Mouse (Mus musculus): ENCODE results near the gene Acsf3. TPM values are rescaled to one million over a fixed set of nuclear protein-coding genes. Genes with fewer than 3 reads are reported as not detected.

Gene Acsf3
- total and polyA plus RNA-seq, 2 experiments from 2014 or later = 19.9 to 20.6 TPM

GRCm38 (mm10) chr8:122779255-122779654 is 4.0 kb downstream of the Acsf3 start:
- TF ChIP-seq CTCF (IDR thresholded peaks at IDR 0.05; ENCODE audit: low read depth) = no peak
- DNase-seq (ENCODE audit: low spot score) = no peak
- no peak overlapping the region for H3K4me2 ChIP-seq (ENCODE audit: low read depth, low read length)
- no peaks in the 10 kb centered on the region for H3K9me3 ChIP-seq (ENCODE audit: low read length)
- H3K36me3 ChIP-seq (ENCODE audit: insufficient read depth, low read length) = peaks cover 27% of the 10 kb centered on the region
- no peak overlapping the region for H3K4me3 ChIP-seq (ENCODE audit: low read length)
- no peaks in the 10 kb centered on the region for H3K27me3 ChIP-seq (ENCODE audit: insufficient read depth, low read length)
- H3K4me1 ChIP-seq (ENCODE audit: insufficient read depth, low read length) = peaks cover 7% of the 10 kb centered on the region; the same call in 1 of the 2 replicates
- no peak for ATAC-seq
- H3K9ac ChIP-seq (replicated peaks; ENCODE audit: low read length) = no peak overlapping the region
- H3K27ac ChIP-seq = no peak overlapping the region
- WGBS = 76% methylated on average over 9 of the region's 9 CpGs

GRCm38 (mm10) chr8:122784756-122785155 is 9.5 kb downstream of the Acsf3 start:
- H3K4me3 ChIP-seq (ENCODE audit: low read length) = no peak overlapping the region
- no peaks in the 10 kb centered on the region for H3K9me3 ChIP-seq (ENCODE audit: low read length)
- peaks cover 40% of the 10 kb centered on the region for H3K36me3 ChIP-seq (ENCODE audit: insufficient read depth, low read length)
- H3K9ac ChIP-seq (replicated peaks; ENCODE audit: low read length) = no peak overlapping the region
- no peaks in the 10 kb centered on the region for H3K4me1 ChIP-seq (ENCODE audit: insufficient read depth, low read length)
- H3K4me2 ChIP-seq (ENCODE audit: low read depth, low read length) = no peak overlapping the region
- H3K27me3 ChIP-seq (ENCODE audit: insufficient read depth, low read length) = no peaks in the 10 kb centered on the region
- ATAC-seq = no peak
- DNase-seq (ENCODE audit: low spot score) = no peak
- no peak for TF ChIP-seq CTCF (IDR thresholded peaks at IDR 0.05; ENCODE audit: low read depth)
- WGBS = 66% methylated on average over 1 of the region's 1 CpGs
- H3K27ac ChIP-seq = no peak overlapping the region

- 91% methylated on average over 5 of the region's 5 CpGs for WGBS
These were observed 14.5 kb downstream of the Acsf3 start for GRCm38 (mm10) chr8:122789796-122790195.

GRCm38 (mm10) chr8:122793375-122794174 is 18.3 kb downstream of the Acsf3 start:
- no peak overlapping the region for H3K4me3 ChIP-seq (ENCODE audit: low read length)
- peak overlapping the region; percentile 37 for H3K9ac ChIP-seq (replicated peaks; ENCODE audit: low read length)
- TF ChIP-seq CTCF (IDR thresholded peaks at IDR 0.05; ENCODE audit: low read depth) = peak; percentile 46
- 29% methylated on average over 18 of the region's 18 CpGs for WGBS
- H3K27ac ChIP-seq = peak overlapping the region; percentile 52
- ATAC-seq (peak; percentile 81), DNase-seq (ENCODE audit: low spot score) (peak; percentile 81)
- peaks cover 13% of the 10 kb centered on the region; the same call in 1 of the 2 replicates for H3K36me3 ChIP-seq (ENCODE audit: insufficient read depth, low read length)
- no peaks in the 10 kb centered on the region for H3K4me1 ChIP-seq (ENCODE audit: insufficient read depth, low read length)
- no peak overlapping the region for H3K4me2 ChIP-seq (ENCODE audit: low read depth, low read length)
- no peaks in the 10 kb centered on the region for H3K27me3 ChIP-seq (ENCODE audit: insufficient read depth, low read length)
- no peaks in the 10 kb centered on the region for H3K9me3 ChIP-seq (ENCODE audit: low read length)

More at GRCm38 (mm10) chr8:122789796-122790195, 14.5 kb downstream of the Acsf3 start:
- H3K36me3 ChIP-seq (ENCODE audit: insufficient read depth, low read length) = peaks cover 24% of the 10 kb centered on the region
- H3K4me1 ChIP-seq (ENCODE audit: insufficient read depth, low read length) = no peaks in the 10 kb centered on the region
- H3K9me3 ChIP-seq (ENCODE audit: low read length) = no peaks in the 10 kb centered on the region
- ATAC-seq (no peak), DNase-seq (ENCODE audit: low spot score) (no peak)
- no peak overlapping the region for H3K4me2 ChIP-seq (ENCODE audit: low read depth, low read length)
- no peak for TF ChIP-seq CTCF (IDR thresholded peaks at IDR 0.05; ENCODE audit: low read depth)
- no peak overlapping the region for H3K27ac ChIP-seq
- no peak overlapping the region for H3K9ac ChIP-seq (replicated peaks; ENCODE audit: low read length)
- H3K4me3 ChIP-seq (ENCODE audit: low read length) = no peak overlapping the region
- H3K27me3 ChIP-seq (ENCODE audit: insufficient read depth, low read length) = no peaks in the 10 kb centered on the region

GRCm38 (mm10) chr8:122794175-122794454 is 18.8 kb downstream of the Acsf3 start:
- H3K4me2 ChIP-seq (ENCODE audit: low read depth, low read length) = no peak overlapping the region
- TF ChIP-seq CTCF (IDR thresholded peaks at IDR 0.05; ENCODE audit: low read depth) = no peak
- no peaks in the 10 kb centered on the region for H3K4me1 ChIP-seq (ENCODE audit: insufficient read depth, low read length)
- peak overlapping the region; percentile 37; the same call in 1 of the 2 replicates for H3K9ac ChIP-seq (replicated peaks; ENCODE audit: low read length)
- H3K36me3 ChIP-seq (ENCODE audit: insufficient read depth, low read length) = peaks cover 13% of the 10 kb centered on the region; the same call in 1 of the 2 replicates
- no peaks in the 10 kb centered on the region for H3K27me3 ChIP-seq (ENCODE audit: insufficient read depth, low read length)
- DNase-seq (ENCODE audit: low spot score) (no peak), ATAC-seq (no peak)
- H3K27ac ChIP-seq = peak overlapping the region; percentile 52
- H3K9me3 ChIP-seq (ENCODE audit: low read length) = no peaks in the 10 kb centered on the region
- no peak overlapping the region for H3K4me3 ChIP-seq (ENCODE audit: low read length)
- WGBS = 37% methylated on average over 5 of the region's 5 CpGs

GRCm38 (mm10) chr8:122803906-122804761 is 28.8 kb downstream of the Acsf3 start:
- H3K27me3 ChIP-seq (ENCODE audit: insufficient read depth, low read length) = no peaks in the 10 kb centered on the region
- no peak overlapping the region for H3K9ac ChIP-seq (replicated peaks; ENCODE audit: low read length)
- WGBS = 16% methylated on average over 15 of the region's 15 CpGs
- peaks cover 35% of the 10 kb centered on the region for H3K4me1 ChIP-seq (ENCODE audit: insufficient read depth, low read length)
- no peak overlapping the region for H3K4me3 ChIP-seq (ENCODE audit: low read length)
- TF ChIP-seq CTCF (IDR thresholded peaks at IDR 0.05; ENCODE audit: low read depth) = no peak
- peak; percentile 83 for DNase-seq (ENCODE audit: low spot score)
- 0 out of 2 replicates have a peak overlapping the region, but pooled peaks have one; percentile 21 for H3K4me2 ChIP-seq (ENCODE audit: low read depth, low read length)
- peak; percentile 71 for ATAC-seq
- peak overlapping the region; percentile 62 for H3K27ac ChIP-seq
- no peaks in the 10 kb centered on the region for H3K36me3 ChIP-seq (ENCODE audit: insufficient read depth, low read length)
- no peaks in the 10 kb centered on the region for H3K9me3 ChIP-seq (ENCODE audit: low read length)
